Mouse (Mus musculus) bone marrow macrophage, adult 2 months (primary cell): ENCODE data around the gene D6Ertd527e.

Source experiments
- CTCF ChIP-seq: IDR thresholded peaks from 2 replicates; pipeline ENCODE4 v1.5.1; 2012; ENCODE audit warnings: low read depth, mild to moderate bottlenecking, low read length, moderate library complexity
- POLR2A ChIP-seq: IDR thresholded peaks from 2 replicates; pipeline ENCODE4 v1.6.1; 2012; ENCODE audit warnings: mild to moderate bottlenecking, low read depth, low read length, borderline replicate concordance

GRCm38 (mm10) chr6:87079457-87079856 is 25.1 kb upstream of the D6Ertd527e start:
- TF ChIP-seq CTCF (no peak), POLR2A (no peak)
